13 mouse cellular contexts compared by ENCODE assay signal in the genomic region with DNA sequence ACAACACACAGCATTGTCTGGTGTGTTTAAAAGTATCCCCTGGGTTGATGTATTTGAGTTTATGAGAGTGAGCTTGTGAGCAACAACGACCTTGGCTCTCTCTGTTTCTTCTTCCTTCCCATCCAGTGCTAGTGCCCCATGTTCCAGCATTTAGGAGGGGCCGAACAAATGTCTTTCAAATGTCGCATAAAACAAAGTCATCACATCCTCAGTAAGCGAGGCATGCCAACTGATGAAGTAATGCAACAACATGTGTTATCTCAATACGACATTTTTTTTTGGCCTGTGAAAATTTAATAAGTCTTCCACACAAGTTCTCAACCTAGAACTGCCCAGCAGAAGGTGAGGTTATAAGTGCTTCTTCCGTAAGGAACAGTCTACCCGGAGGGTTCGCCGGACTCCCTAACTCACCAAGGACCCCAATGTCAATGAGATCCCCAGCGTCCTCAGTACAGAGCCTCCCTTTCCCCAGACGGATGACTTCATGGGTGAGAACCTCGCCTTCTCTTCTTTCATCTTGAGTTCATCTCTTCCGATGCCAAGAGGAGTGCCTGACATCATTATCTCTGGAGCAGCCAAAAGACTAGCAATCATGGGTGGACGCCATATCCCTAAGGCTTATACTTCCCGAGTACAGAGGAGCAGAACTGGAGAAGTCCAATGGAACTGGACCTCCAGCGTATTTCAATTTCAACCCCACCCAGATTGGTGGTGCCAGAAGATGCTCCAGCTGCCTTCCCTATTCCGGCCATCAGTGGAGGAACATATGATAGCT. TPM values are rescaled to one million over a fixed set of nuclear protein-coding genes. Genes with fewer than 3 reads are reported as not detected.
DNase-seq lines count a peak whose midpoint lies in the region.
"Had no signal": no experiment of that assay in that cellular context is flagged by ENCODE, and none has a peak within 500 bp of the region (broad histone marks: within the 10 kb centered on the region; RNA-seq: fewer than 3 reads in every experiment).

No protein-coding gene starts in this region.

- intact Hi-C loops in heart, postnatal 25 days (cut with DNase I) = no loop called here

- DNase-seq in gastrocnemius, adult 18-20 months (ENCODE audit: low spot score) = peak; percentile 79
- DNase-seq in gastrocnemius, postnatal 10 days = no peak
- DNase-seq in heart, postnatal 25 days (ENCODE audit: low spot score) = peak; percentile 39
- no peak for DNase-seq in heart, postnatal 4 days
- DNase-seq in urinary bladder, postnatal 14 days (ENCODE audit: low spot score) = peak; percentile 38
- no peak for DNase-seq in urinary bladder, adult 2 months (ENCODE audit: low spot score)
- no peak for DNase-seq in layer of hippocampus, adult 9-10 months (ENCODE audit: low spot score)
- DNase-seq: adrenal gland, adult 8-10 months; adrenal gland, postnatal 36 days; B cell, adult 2 months; cerebellum, adult 2 months; cerebellum, postnatal 10 days; forebrain, postnatal 0 days had no signal

RNA-seq across cellular contexts. Expression of gene Gm45716, which starts 41.2 kb away (rescaled TPM):
- total RNA-seq in gastrocnemius, adult 18-20 months (2021) = 1 to 10 TPM; 1.2 to 2.6 TPM
- 1 to 10 TPM; 4.2 to 5.3 TPM for total RNA-seq in gastrocnemius, postnatal 10 days (2021)
- total RNA-seq in heart, postnatal 25 days (2021) = 10 to 100 TPM; 13.2 to 14.5 TPM
- 10 to 100 TPM; 26.6 to 30.4 TPM for total RNA-seq in heart, postnatal 4 days (2021)
- 2.4 and 3.5 TPM in 2 replicates for polyA plus RNA-seq in urinary bladder, adult 2 months (2012; rRNA removed)

Comparison
In these comparisons a context has a peak if more than half of its experiments do, and no peak if none do; other contexts are left out.
1. DNase-seq: peak in gastrocnemius, adult 18-20 months (single experiment), heart, postnatal 25 days (single experiment) and urinary bladder, postnatal 14 days (single experiment); none in gastrocnemius, postnatal 10 days (single experiment), heart, postnatal 4 days (single experiment), urinary bladder, adult 2 months (single experiment) and layer of hippocampus, adult 9-10 months (single experiment).